9 mouse cellular contexts compared by ENCODE assay signal in the genomic region with DNA sequence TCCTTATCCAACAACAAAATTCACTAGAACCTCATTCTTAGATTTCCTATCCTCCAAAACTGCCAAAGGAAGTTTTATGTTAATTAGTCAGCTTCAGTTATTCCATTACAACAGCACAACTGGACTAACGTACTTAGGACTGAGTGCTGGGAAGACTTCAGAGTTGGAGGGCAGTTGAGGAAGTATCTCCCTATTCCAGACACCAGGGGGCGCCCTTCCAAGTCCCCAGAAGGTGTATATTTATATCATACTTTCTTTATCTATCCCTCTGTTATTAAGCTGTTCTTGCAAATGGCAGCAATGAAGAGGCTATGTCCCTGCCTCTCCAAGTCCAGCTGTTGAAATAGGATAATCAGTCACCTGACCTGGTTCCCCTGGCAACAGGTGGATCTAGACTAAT.
DNase-seq lines count a peak whose midpoint lies in the region; ATAC-seq and TF ChIP-seq lines count a peak whose summit lies in the region.
"Had no signal": no experiment of that assay in that cellular context is flagged by ENCODE, and none has a peak within 500 bp of the region (broad histone marks: within the 10 kb centered on the region; RNA-seq: fewer than 3 reads in every experiment).

No protein-coding gene starts in this region.

- H3K27me3 ChIP-seq in kidney, adult 2 months (replicated peaks; ENCODE audit: control insufficient read depth, insufficient read depth, low read length): no peaks in the 10 kb centered on the region
- H3K27me3 ChIP-seq in kidney, embryonic 16.5 days (ENCODE audit: insufficient read depth, low read length): no peaks in the 10 kb centered on the region
- H3K27me3 ChIP-seq in hindbrain, embryonic 10.5 days (ENCODE audit: insufficient read depth, poor library complexity, severe bottlenecking): no peaks in the 10 kb centered on the region
- H3K27me3 ChIP-seq: hindbrain, embryonic 15.5 days had no signal

- H3K4me1 ChIP-seq in kidney, adult 2 months (ENCODE audit: control insufficient read depth, insufficient read depth, low read length): no peaks in the 10 kb centered on the region
- peaks cover 14% of the 10 kb centered on the region for H3K4me1 ChIP-seq in kidney, embryonic 16.5 days (ENCODE audit: insufficient read depth, low read length)
- peaks cover 12% of the 10 kb centered on the region for H3K4me1 ChIP-seq in hindbrain, embryonic 10.5 days (replicated peaks)

- TF ChIP-seq CTCF in kidney, adult 2 months (conservative IDR thresholded peaks at IDR 0.05; ENCODE audit: insufficient read depth, insufficient read length, low read depth, low read length): peak; percentile 43

- H3K9ac ChIP-seq in kidney, embryonic 16.5 days (replicated peaks; ENCODE audit: low read length): no peak overlapping the region
- H3K9ac ChIP-seq: hindbrain, embryonic 15.5 days had no signal

- intact Hi-C loops in left cerebral cortex, postnatal 14 days (cut with DNase I): no loop called here

- H3K9me3 ChIP-seq in kidney, embryonic 16.5 days (ENCODE audit: low read length): no peaks in the 10 kb centered on the region
- H3K9me3 ChIP-seq in hindbrain, embryonic 10.5 days: no peaks in the 10 kb centered on the region
- H3K9me3 ChIP-seq: hindbrain, embryonic 15.5 days had no signal

- WGBS in kidney, adult 2 months: 21% methylated on average over 2 of the region's 2 CpGs
- WGBS in kidney, embryonic 16.5 days: 29% methylated on average over 2 of the region's 2 CpGs
- WGBS in hindbrain, embryonic 10.5 days: 31% methylated on average over 2 of the region's 2 CpGs

- peak; percentile 13 for DNase-seq in kidney, adult 2 months
- peak; percentile 24 for DNase-seq in ES-CJ7 (ENCODE audit: low read depth, low spot score)
- DNase-seq in c-Kit-negative CD71-positive TER-119-positive erythroid progenitor cells, embryonic 14.5 days (ENCODE audit: low read depth, low spot score): peak; percentile 2
- DNase-seq in lung, postnatal 14 days: peak; percentile 16
- DNase-seq in hindbrain, embryonic 10.5 days (ENCODE audit: low spot score): no peak
- no peak for DNase-seq in left cerebral cortex, postnatal 14 days (ENCODE audit: low spot score in 2 of 2)
- no peak for DNase-seq in right cerebral cortex, postnatal 36 days (ENCODE audit: low spot score in 2 of 2)

- no peak overlapping the region for H3K4me2 ChIP-seq in kidney, embryonic 16.5 days (replicated peaks; ENCODE audit: low read depth, low read length)
- H3K4me2 ChIP-seq: hindbrain, embryonic 15.5 days had no signal

- no peak for TF ChIP-seq POLR2A in kidney, adult 2 months (IDR thresholded peaks at IDR 0.05; ENCODE audit: low read depth, low read length)

- no peaks in the 10 kb centered on the region for H3K36me3 ChIP-seq in kidney, adult 2 months (ENCODE audit: control insufficient read depth, insufficient read depth, low read length)
- no peaks in the 10 kb centered on the region for H3K36me3 ChIP-seq in kidney, embryonic 16.5 days (ENCODE audit: insufficient read depth, low read length)
- no peaks in the 10 kb centered on the region for H3K36me3 ChIP-seq in hindbrain, embryonic 10.5 days
- H3K36me3 ChIP-seq: hindbrain, embryonic 15.5 days had no signal

- no peak overlapping the region for H3K4me3 ChIP-seq in kidney, adult 2 months (ENCODE audit: insufficient read depth, low read depth, low read length)
- H3K4me3 ChIP-seq in kidney, embryonic 16.5 days (ENCODE audit: low read length): no peak overlapping the region
- no peak overlapping the region for H3K4me3 ChIP-seq in hindbrain, embryonic 10.5 days
- H3K4me3 ChIP-seq: hindbrain, embryonic 15.5 days had no signal

- no peak for ATAC-seq in kidney, embryonic 16.5 days (ENCODE audit: low FRiP score, low TSS enrichment)

- H3K27ac ChIP-seq in kidney, adult 2 months (ENCODE audit: insufficient read depth, low read depth, low read length): no peak overlapping the region
- H3K27ac ChIP-seq in kidney, embryonic 16.5 days (ENCODE audit: low read length): no peak overlapping the region
- H3K27ac ChIP-seq in hindbrain, embryonic 10.5 days: no peak overlapping the region
- H3K27ac ChIP-seq: hindbrain, embryonic 15.5 days had no signal

Comparison
In these comparisons a context has a peak if more than half of its experiments do, and no peak if none do; other contexts are left out.
1. DNase-seq: peak in kidney, adult 2 months (single experiment), ES-CJ7 (single experiment), c-Kit-negative CD71-positive TER-119-positive erythroid progenitor cells, embryonic 14.5 days (single experiment) and lung, postnatal 14 days (single experiment); none in hindbrain, embryonic 10.5 days (single experiment), left cerebral cortex, postnatal 14 days (0 of 2) and right cerebral cortex, postnatal 36 days (0 of 2).